Mouse (Mus musculus) embryonic facial prominence, embryonic 11.5 days (tissue): ENCODE results near the gene Bax. TPM values are rescaled to one million over a fixed set of nuclear protein-coding genes. Genes with fewer than 3 reads are reported as not detected.
"Not testable (repeated sequence)": the region's sequence is repeated elsewhere in the genome, so short reads cannot be mapped to it uniquely, and the experiment has no call there.

Source experiments
- ATAC-seq: fragments of 200-750 bp; cut with Nextera tagmentation; replicated peaks from 2 replicates; pipeline ENCODE4 v1.8.0; 2017; ENCODE audit warnings: low read depth; ENCODE audit not compliant: insufficient number of reproducible peaks, low FRiP score, low TSS enrichment
- DNase-seq: peaks from one replicate; pipeline ENCODE4 v3.0.0-alpha.2; 2015; ENCODE audit warnings: low spot score
- H3K27ac ChIP-seq: fragments of 300-500 bp; sonication (generic); replicated peaks from 2 replicates; pipeline ENCODE4 v1.5.1; 2014; ENCODE audit warnings: mild to moderate bottlenecking, low read depth, low read length, control low read depth
- H3K27me3 ChIP-seq: fragments of 300-500 bp; sonication (generic); 2 replicates; pipeline ENCODE4 v1.6.1; 2014; ENCODE audit warnings: mild to moderate bottlenecking, low read length, moderate library complexity, mixed read lengths; ENCODE audit not compliant: control insufficient read depth, insufficient read depth
- H3K36me3 ChIP-seq: fragments of 300-500 bp; sonication (generic); replicated peaks from 2 replicates; pipeline ENCODE4 v1.6.1; 2014; ENCODE audit warnings: low read depth, mild to moderate bottlenecking, low read length, moderate library complexity, mixed read lengths; ENCODE audit not compliant: control insufficient read depth, insufficient read depth
- H3K4me1 ChIP-seq: fragments of 300-500 bp; sonication (generic); 2 replicates; pipeline ENCODE4 v1.6.1; 2014; ENCODE audit warnings: low read length, mixed read lengths; ENCODE audit not compliant: control insufficient read depth, insufficient read depth
- H3K4me2 ChIP-seq: fragments of 300-500 bp; sonication (generic); 2 replicates; pipeline ENCODE4 v1.6.1; 2014; ENCODE audit warnings: low read depth, mild to moderate bottlenecking, control low read depth, low read length, moderate library complexity
- H3K4me3 ChIP-seq: fragments of 300-500 bp; sonication (generic); 2 replicates; pipeline ENCODE4 v1.5.1; 2014; ENCODE audit warnings: low read depth, low read length, control low read depth
- H3K9ac ChIP-seq: fragments of 300-500 bp; sonication (generic); replicated peaks from 2 replicates; pipeline ENCODE4 v1.6.1; 2014; ENCODE audit warnings: mild to moderate bottlenecking, control low read depth, low read length
- H3K9me3 ChIP-seq: fragments of 300-500 bp; sonication (generic); replicated peaks from 2 replicates; pipeline ENCODE4 v1.6.1; 2016; ENCODE audit warnings: mild to moderate bottlenecking, low read length, inconsistent platforms, mixed read lengths; ENCODE audit not compliant: control insufficient read depth
- WGBS: fragments of 180-500 bp; shearing (Covaris S2); extraction: QIAGEN DNeasy Blood & Tissue Kit; methylation state at CpG from one replicate; pipeline ENCODE4 v1.1.7; 2014; 5-methylcytosine and 5-hydroxymethylcytosine counted together
- polyA plus RNA-seq: library from polyadenylated mRNA; unstranded; fragments of >200 nt; fragmentation: Nextera tagmentation; extraction: Ambion mirVana; gene quantifications from 2 replicates; pipeline ENCODE4 v1.2.1, GENCODE M21; 2014

Bax gene
- polyA plus RNA-seq, 1 experiment from 2014 or later, result 151 TPM

DNA sequence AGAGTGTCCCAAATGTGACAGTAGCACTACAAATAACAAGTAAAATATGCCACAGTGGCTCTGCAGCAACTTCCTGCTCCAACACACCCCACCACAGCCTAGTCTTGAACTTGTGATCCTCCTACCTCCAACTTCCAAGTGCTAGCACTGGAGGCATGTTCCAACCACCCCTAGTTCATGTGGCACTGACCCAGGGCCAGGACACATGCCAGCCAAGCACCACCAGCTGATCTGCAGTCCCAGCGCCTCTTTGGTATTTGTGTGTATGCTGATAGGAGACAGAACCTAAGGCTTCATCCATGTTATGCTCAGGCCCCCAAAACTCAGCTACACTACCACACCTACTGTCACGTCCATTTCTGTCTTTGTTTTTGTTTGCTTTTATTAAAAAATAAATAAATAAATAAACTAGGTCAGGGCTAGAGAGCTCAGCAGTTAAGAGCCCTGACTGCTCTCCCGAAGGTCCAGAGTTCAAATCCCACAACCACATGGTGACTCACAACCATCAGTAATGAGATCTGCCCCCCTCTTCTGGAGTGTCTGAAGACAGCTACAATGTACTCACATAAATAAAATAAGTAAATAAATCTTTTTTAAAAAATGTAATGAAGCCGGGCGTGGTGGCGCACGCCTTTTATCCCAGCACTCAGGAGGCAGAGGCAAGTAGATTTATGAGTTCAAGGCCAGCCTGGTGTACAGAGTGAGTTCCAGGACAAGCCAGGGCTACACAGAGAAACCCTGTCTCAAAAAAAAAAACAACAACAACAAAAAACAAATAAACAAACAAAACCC, 2.5 kb downstream of the Bax start:
- no peak overlapping the region for H3K4me3 ChIP-seq
- no peak overlapping the region for H3K9ac ChIP-seq
- WGBS, result 93% methylated on average over 7 of the region's 7 CpGs
- H3K36me3 ChIP-seq, result peaks cover 4% of the 10 kb centered on the region
- no peak overlapping the region for H3K27ac ChIP-seq
- ATAC-seq (no peak), DNase-seq (no peak)
- H3K4me1 ChIP-seq, result peaks cover 4% of the 10 kb centered on the region
- H3K9me3 ChIP-seq, result no peaks in the 10 kb centered on the region
- no peak overlapping the region for H3K4me2 ChIP-seq
- H3K27me3 ChIP-seq, result no peaks in the 10 kb centered on the region

DNA sequence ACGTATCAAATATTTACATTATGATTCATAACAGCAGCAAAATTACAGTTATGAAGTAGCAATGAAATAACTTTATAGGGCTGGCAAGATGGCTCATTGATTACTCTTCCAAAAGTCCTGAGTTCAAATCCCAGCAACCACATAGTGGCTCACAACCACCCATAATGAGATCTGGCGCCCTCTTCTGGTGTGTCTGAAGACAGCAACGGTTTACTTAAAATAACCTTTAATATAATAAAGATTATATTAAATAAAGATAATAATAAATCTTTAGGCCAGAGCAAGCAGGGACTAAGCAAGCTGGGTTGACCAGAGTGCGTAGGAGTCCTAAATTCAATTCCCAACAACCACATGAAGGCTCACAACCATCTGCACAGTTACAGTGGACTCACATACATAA, 3.8 kb downstream of the Bax start:
- not testable (repeated sequence) for H3K4me3 ChIP-seq, H3K36me3 ChIP-seq, DNase-seq, H3K9ac ChIP-seq, H3K27ac ChIP-seq, ATAC-seq, H3K27me3 ChIP-seq, H3K9me3 ChIP-seq, H3K4me2 ChIP-seq, H3K4me1 ChIP-seq
- 80% methylated on average over 4 of the region's 4 CpGs for WGBS

DNA sequence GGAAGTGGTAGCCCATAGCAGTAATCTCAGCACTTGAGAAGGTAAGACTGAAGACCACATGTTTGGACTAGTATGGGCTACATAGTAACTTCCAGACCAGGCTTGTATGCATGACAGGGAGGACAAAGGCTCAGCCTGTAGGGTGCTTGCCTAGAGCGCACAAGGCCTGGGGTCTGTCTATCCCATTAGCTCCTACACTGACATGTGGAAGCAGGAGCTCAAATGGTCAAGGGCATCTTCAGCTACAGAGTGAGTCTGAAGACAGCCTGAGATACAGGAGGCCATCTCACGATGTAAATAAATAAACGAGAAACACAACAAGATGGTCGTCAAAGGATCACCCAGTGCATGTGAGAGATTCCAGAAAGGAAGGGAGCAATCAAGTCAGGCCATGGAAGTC, 4.4 kb downstream of the Bax start:
- Histone ChIP-seq H3K36me3 (peaks cover 7% of the 10 kb centered on the region), H3K27ac (no peak overlapping the region), H3K9me3 (no peaks in the 10 kb centered on the region), H3K4me3 (no peak overlapping the region), H3K4me2 (no peak overlapping the region), H3K27me3 (no peaks in the 10 kb centered on the region), H3K4me1 (peaks cover 9% of the 10 kb centered on the region), H3K9ac (no peak overlapping the region)
- DNase-seq, result no peak
- ATAC-seq, result no peak
- 84% methylated on average over 4 of the region's 4 CpGs for WGBS

DNA sequence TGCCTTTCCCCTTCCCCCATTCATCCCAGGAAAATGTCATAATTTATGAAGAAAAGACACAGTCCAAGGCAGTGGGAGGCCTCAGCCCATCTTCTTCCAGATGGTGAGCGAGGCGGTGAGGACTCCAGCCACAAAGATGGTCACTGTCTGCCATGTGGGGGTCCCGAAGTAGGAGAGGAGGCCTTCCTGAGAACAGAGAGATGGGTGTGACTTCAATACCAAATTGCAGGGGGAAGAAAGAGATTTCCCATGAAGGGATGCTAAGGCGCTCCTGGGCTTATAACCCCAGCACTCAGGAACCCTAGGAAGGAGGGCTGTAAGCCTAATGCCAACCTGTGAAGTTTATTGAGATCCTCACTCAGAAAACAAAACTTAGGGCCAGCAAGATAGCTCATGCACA, 4.9 kb downstream of the Bax start:
- Histone ChIP-seq H3K36me3 (peaks cover 7% of the 10 kb centered on the region), H3K4me2 (no peak overlapping the region), H3K4me1 (peaks cover 10% of the 10 kb centered on the region), H3K9ac (no peak overlapping the region), H3K27ac (no peak overlapping the region), H3K4me3 (no peak overlapping the region), H3K9me3 (no peaks in the 10 kb centered on the region), H3K27me3 (no peaks in the 10 kb centered on the region)
- 89% methylated on average over 4 of the region's 4 CpGs for WGBS
- ATAC-seq (no peak), DNase-seq (no peak)

DNA sequence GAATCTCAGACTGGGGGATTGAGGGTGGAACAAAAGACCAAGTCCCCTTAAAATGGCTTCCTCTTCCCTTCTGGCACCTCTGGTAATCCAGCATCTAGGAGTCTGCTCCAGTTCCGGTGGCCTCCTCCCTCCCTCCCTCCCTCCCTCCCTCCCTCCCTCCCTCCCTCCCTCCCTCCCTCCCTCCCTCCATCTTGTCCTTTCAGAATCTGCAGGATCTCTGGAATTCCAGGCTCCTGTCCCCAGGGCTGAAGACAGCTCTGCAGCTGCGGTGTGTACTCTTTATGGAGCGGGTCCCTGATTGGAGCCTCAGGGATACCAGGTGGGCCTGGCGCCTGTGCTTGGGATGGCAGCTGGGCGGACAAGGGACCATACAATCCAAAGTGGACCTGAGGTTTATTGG, 5.4 kb downstream of the Bax start:
- no peaks in the 10 kb centered on the region for H3K9me3 ChIP-seq
- DNase-seq (no peak), ATAC-seq (no peak)
- no peak overlapping the region for H3K9ac ChIP-seq
- no peak overlapping the region for H3K4me3 ChIP-seq
- peaks cover 10% of the 10 kb centered on the region for H3K4me1 ChIP-seq
- H3K4me2 ChIP-seq, result no peak overlapping the region
- peaks cover 7% of the 10 kb centered on the region for H3K36me3 ChIP-seq
- WGBS, result 62% methylated on average over 5 of the region's 5 CpGs
- no peaks in the 10 kb centered on the region for H3K27me3 ChIP-seq
- peak overlapping the region; percentile 60; the same call in 1 of the 2 replicates for H3K27ac ChIP-seq

DNA sequence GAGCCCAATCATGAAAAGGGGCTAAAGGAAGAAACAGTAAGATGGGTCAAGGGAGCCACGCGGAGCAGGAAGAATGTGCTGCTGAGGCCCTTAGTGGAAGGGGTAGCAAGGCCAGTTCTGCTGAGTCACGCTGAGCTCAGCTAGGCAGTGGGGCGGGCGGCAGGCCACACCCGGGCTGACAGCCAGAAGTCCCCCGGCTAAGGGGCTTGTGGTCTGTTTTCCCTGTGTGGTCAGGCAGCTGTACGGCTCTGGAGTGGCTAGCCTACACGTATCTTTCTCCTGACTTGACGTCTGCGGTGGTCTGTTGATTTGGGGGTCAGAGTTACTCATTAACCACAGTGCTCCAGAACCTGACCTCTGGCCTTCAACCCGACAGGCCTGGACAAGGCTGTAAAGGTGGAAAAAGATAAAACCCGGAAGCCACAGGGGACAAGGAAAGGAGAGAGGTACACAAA, 5.8 kb downstream of the Bax start:
- H3K4me3 ChIP-seq, result no peak overlapping the region
- DNase-seq (peak; percentile 44), ATAC-seq (no peak)
- peaks cover 7% of the 10 kb centered on the region for H3K36me3 ChIP-seq
- peak overlapping the region; percentile 60; the same call in 1 of the 2 replicates for H3K27ac ChIP-seq
- H3K27me3 ChIP-seq, result no peaks in the 10 kb centered on the region
- no peak overlapping the region for H3K9ac ChIP-seq
- no peaks in the 10 kb centered on the region for H3K9me3 ChIP-seq
- no peak overlapping the region for H3K4me2 ChIP-seq
- 19% methylated on average over 13 of the region's 13 CpGs for WGBS
- peaks cover 8% of the 10 kb centered on the region for H3K4me1 ChIP-seq

DNA sequence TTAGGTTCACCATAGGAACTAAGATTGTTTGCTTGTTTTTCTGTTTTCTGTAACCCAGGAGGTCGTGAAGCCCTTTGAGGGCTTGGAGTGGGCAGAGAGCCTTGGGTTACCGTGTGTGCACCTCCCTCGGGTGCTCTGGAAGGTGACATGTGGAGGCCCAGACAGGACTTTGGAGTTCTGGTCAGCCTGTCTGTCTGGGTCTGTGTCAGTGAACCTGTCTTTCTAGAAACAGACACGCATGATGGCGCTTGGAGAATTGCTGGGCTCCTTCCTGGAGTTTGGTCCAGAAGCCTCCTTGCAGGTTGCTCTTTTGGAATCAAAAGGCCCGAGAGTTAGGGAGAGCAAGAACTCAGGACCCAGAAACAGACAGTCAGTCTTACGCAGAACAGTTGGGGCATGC, 6.3 kb downstream of the Bax start:
- WGBS, result 77% methylated on average over 7 of the region's 7 CpGs
- Histone ChIP-seq H3K27ac (peak overlapping the region; percentile 60), H3K4me3 (no peak overlapping the region), H3K9me3 (no peaks in the 10 kb centered on the region), H3K9ac (peak overlapping the region; percentile 52; the same call in 1 of the 2 replicates), H3K4me1 (peaks cover 6% of the 10 kb centered on the region), H3K27me3 (no peaks in the 10 kb centered on the region), H3K36me3 (peaks cover 7% of the 10 kb centered on the region), H3K4me2 (no peak overlapping the region)
- ATAC-seq (no peak), DNase-seq (no peak)

DNA sequence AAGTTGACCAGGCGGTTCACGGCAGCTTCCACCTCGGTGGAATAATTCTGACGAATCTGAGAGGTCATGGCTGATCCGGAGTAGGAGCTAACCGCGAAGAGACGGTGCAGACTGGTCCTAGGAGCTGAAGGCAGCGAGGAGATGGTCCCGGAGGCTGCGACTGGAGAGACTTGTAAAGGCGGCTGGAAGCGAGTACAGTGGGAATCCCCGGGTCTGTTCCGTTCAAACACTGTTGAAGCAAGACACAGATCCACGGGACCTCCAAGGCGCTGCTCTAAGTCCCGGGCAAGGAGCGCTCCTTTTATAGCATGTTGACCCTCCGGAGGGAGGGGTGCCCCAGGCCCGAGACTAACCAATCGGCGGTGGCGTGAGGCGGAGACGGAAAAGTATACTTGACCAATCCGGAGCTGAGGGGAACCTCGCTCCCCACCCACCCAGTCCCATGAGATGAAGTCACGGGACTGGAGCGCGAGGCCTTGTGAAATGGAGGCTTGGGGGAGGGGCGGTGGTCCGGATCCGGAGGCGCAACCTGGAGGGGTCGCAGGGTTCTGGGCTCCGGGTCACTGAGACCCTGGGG, 7.0 kb downstream of the Bax start, which contains the start of gene Ftl1:
Ftl1 (minus strand) TSS at position 321 of the 577 bp plus-strand sequence.
- Histone ChIP-seq H3K9ac (peak within 1 kb of the TSS; percentile 83), H3K4me2 (peak within 1 kb of the TSS; percentile 51), H3K27ac (peak within 1 kb of the TSS; percentile 91), H3K36me3 (peaks cover 10% of the 10 kb centered on the region), H3K4me3 (peak within 1 kb of the TSS; percentile 65)
- not testable (repeated sequence) for H3K9me3 ChIP-seq, H3K27me3 ChIP-seq, H3K4me1 ChIP-seq
- DNase-seq (peak; percentile 100), ATAC-seq (peak; percentile 91)
- WGBS, result 1% methylated on average over 28 of the region's 37 CpGs
